ENCODE assay signal across 8 mouse cellular contexts in genomic region chr19:4928781-4929180, GRCm38 (mm10). TPM values are rescaled to one million over a fixed set of nuclear protein-coding genes. Genes with fewer than 3 reads are reported as not detected.
DNase-seq lines count a peak whose midpoint lies in the region; ATAC-seq and TF ChIP-seq lines count a peak whose summit lies in the region.

No protein-coding gene starts in this region.

- H3K4me2 ChIP-seq in kidney, embryonic 16.5 days (replicated peaks; ENCODE audit: low read depth, low read length): peak overlapping the region; percentile 70
- peak overlapping the region; percentile 61 for H3K4me2 ChIP-seq in heart, embryonic 11.5 days
- peak overlapping the region; percentile 81 for H3K4me2 ChIP-seq in liver, embryonic 11.5 days

- DNase-seq in kidney, adult 11 months: no peak
- no peak for DNase-seq in liver, embryonic 11.5 days (ENCODE audit: low spot score)
- peak; percentile 82 for DNase-seq in skeletal muscle tissue, adult 2 months (ENCODE audit: low read depth, low spot score)
- DNase-seq in embryo, embryonic 10.5 days (ENCODE audit: low spot score): no peak

- H3K9me3 ChIP-seq in kidney, embryonic 16.5 days (ENCODE audit: low read length): no peaks in the 10 kb centered on the region
- no peaks in the 10 kb centered on the region for H3K9me3 ChIP-seq in heart, embryonic 11.5 days (replicated peaks; ENCODE audit: control insufficient read depth, low read length)
- H3K9me3 ChIP-seq in liver, embryonic 11.5 days (ENCODE audit: control insufficient read depth, low read length): no peaks in the 10 kb centered on the region

- WGBS in kidney, embryonic 16.5 days: 61% methylated on average over 5 of the region's 5 CpGs
- 65% methylated on average over 5 of the region's 5 CpGs for WGBS in heart, embryonic 11.5 days (ENCODE audit: insufficient replicate concordance)
- 62% methylated on average over 5 of the region's 5 CpGs for WGBS in liver, embryonic 11.5 days

- peaks cover 7% of the 10 kb centered on the region for H3K36me3 ChIP-seq in kidney, embryonic 16.5 days (ENCODE audit: insufficient read depth, low read length)
- peaks cover 12% of the 10 kb centered on the region; the same call in 1 of the 2 replicates for H3K36me3 ChIP-seq in heart, embryonic 11.5 days (ENCODE audit: control insufficient read depth, insufficient read depth, low read length)
- H3K36me3 ChIP-seq in liver, embryonic 11.5 days (ENCODE audit: control insufficient read depth, insufficient read depth, low read length): peaks cover 13% of the 10 kb centered on the region

- peak overlapping the region; percentile 78 for H3K9ac ChIP-seq in kidney, embryonic 16.5 days (replicated peaks; ENCODE audit: low read length)
- H3K9ac ChIP-seq in heart, embryonic 11.5 days (ENCODE audit: low read depth, low read length): peak overlapping the region; percentile 84
- peak overlapping the region; percentile 57 for H3K9ac ChIP-seq in liver, embryonic 11.5 days (ENCODE audit: low read depth, low read length)

- no peak for TF ChIP-seq CTCF in bone marrow macrophage, adult 2 months (IDR thresholded peaks at IDR 0.05; ENCODE audit: low read depth, low read length)

- no peak for TF ChIP-seq POLR2A in bone marrow macrophage, adult 2 months (IDR thresholded peaks at IDR 0.05; ENCODE audit: borderline replicate concordance, low read depth, low read length)

- peak overlapping the region; percentile 74 for H3K27ac ChIP-seq in kidney, embryonic 16.5 days (ENCODE audit: low read length)
- no peak overlapping the region for H3K27ac ChIP-seq in bone marrow macrophage, adult 2 months (ENCODE audit: insufficient read depth, low read depth, low read length)
- H3K27ac ChIP-seq in heart, embryonic 11.5 days (ENCODE audit: low read depth, low read length): peak overlapping the region; percentile 60; the same call in 1 of the 2 replicates
- 0 out of 2 replicates have a peak overlapping the region, but pooled peaks have one; percentile 29 for H3K27ac ChIP-seq in liver, embryonic 11.5 days (ENCODE audit: low read depth, low read length)

- H3K4me1 ChIP-seq in kidney, embryonic 16.5 days (ENCODE audit: insufficient read depth, low read length): peaks cover 15% of the 10 kb centered on the region
- peaks cover 30% of the 10 kb centered on the region for H3K4me1 ChIP-seq in bone marrow macrophage, adult 2 months (ENCODE audit: control insufficient read depth, insufficient read depth, low read length)
- peaks cover 4% of the 10 kb centered on the region; the same call in 1 of the 2 replicates for H3K4me1 ChIP-seq in heart, embryonic 11.5 days (ENCODE audit: control insufficient read depth, insufficient read depth, low read length)
- peaks cover 12% of the 10 kb centered on the region for H3K4me1 ChIP-seq in liver, embryonic 11.5 days (replicated peaks; ENCODE audit: control insufficient read depth, insufficient read depth, low read length)

- no peaks in the 10 kb centered on the region for H3K27me3 ChIP-seq in kidney, embryonic 16.5 days (ENCODE audit: insufficient read depth, low read length)
- H3K27me3 ChIP-seq in heart, embryonic 11.5 days (ENCODE audit: control insufficient read depth, insufficient read depth, low read length): no peaks in the 10 kb centered on the region; the same call in 1 of the 2 replicates
- no peaks in the 10 kb centered on the region for H3K27me3 ChIP-seq in liver, embryonic 11.5 days (replicated peaks; ENCODE audit: control insufficient read depth, insufficient read depth, low read length)

- H3K4me3 ChIP-seq in kidney, embryonic 16.5 days (ENCODE audit: low read length): peak overlapping the region; percentile 72
- H3K4me3 ChIP-seq in bone marrow macrophage, adult 2 months (ENCODE audit: insufficient read depth, low read length): peak overlapping the region; percentile 49
- H3K4me3 ChIP-seq in heart, embryonic 11.5 days (ENCODE audit: low read depth, low read length): peak overlapping the region; percentile 76
- H3K4me3 ChIP-seq in liver, embryonic 11.5 days (ENCODE audit: low read depth, low read length): peak overlapping the region; percentile 71

- peak; percentile 13 for ATAC-seq in kidney, embryonic 16.5 days (ENCODE audit: low FRiP score, low TSS enrichment)
- no peak for ATAC-seq in heart, embryonic 11.5 days (replicated peaks; ENCODE audit: insufficient number of reproducible peaks, low FRiP score, low TSS enrichment)
- no peak for ATAC-seq in liver, embryonic 11.5 days (replicated peaks; ENCODE audit: low FRiP score)
- no peak for ATAC-seq in inflammation-experienced regulatory T-cells, adult 6 months

RNA-seq across cellular contexts. Expression of gene Dpp3, which starts 0.7 kb away (rescaled TPM):
- 113 and 124 TPM in 2 replicates for polyA plus RNA-seq in kidney, embryonic 16.5 days (2015; fragmentation: Nextera tagmentation; extraction: Ambion mirVana)
- polyA plus RNA-seq in bone marrow macrophage, adult 2 months (2012; ENCODE audit: insufficient read depth, insufficient read length, missing spikeins): 39.7 and 62.7 TPM in 2 replicates
- 87.8 and 110 TPM in 2 replicates for polyA plus RNA-seq in heart, embryonic 11.5 days (2014; fragmentation: Nextera tagmentation; extraction: Ambion mirVana)
- polyA plus RNA-seq in liver, embryonic 11.5 days (2014; fragmentation: Nextera tagmentation; extraction: Ambion mirVana): 114 and 131 TPM in 2 replicates
- 10 to 100 TPM; 45.9 to 56.8 (median 47.7) TPM for polyA plus RNA-seq in inflammation-experienced regulatory T-cells, adult 6 months (2017; shearing (Covaris generic))

RNA-seq across cellular contexts. Expression of gene Peli3, which starts 14.1 kb away (rescaled TPM):
- 2.4 and 3.8 TPM in 2 replicates for polyA plus RNA-seq in kidney, embryonic 16.5 days (2015; fragmentation: Nextera tagmentation; extraction: Ambion mirVana)
- polyA plus RNA-seq in bone marrow macrophage, adult 2 months (2012; ENCODE audit: insufficient read depth, insufficient read length, missing spikeins): 4.6 and 5.4 TPM in 2 replicates
- 0.86 and 1.1 TPM in 2 replicates for polyA plus RNA-seq in heart, embryonic 11.5 days (2014; fragmentation: Nextera tagmentation; extraction: Ambion mirVana)
- polyA plus RNA-seq in liver, embryonic 11.5 days (2014; fragmentation: Nextera tagmentation; extraction: Ambion mirVana): 0.34 and 0.39 TPM in 2 replicates
- under 1 TPM in 1 of 3 experiments, not detected in 2; 0.39 TPM for polyA plus RNA-seq in inflammation-experienced regulatory T-cells, adult 6 months (2017; shearing (Covaris generic))

RNA-seq across cellular contexts. Expression of gene Bbs1, which starts 22.4 kb away (rescaled TPM):
- 6.5 and 7.2 TPM in 2 replicates for polyA plus RNA-seq in kidney, embryonic 16.5 days (2015; fragmentation: Nextera tagmentation; extraction: Ambion mirVana)
- polyA plus RNA-seq in bone marrow macrophage, adult 2 months (2012; ENCODE audit: insufficient read depth, insufficient read length, missing spikeins): 2.0 and 3.0 TPM in 2 replicates
- 1.9 and 2.9 TPM in 2 replicates for polyA plus RNA-seq in heart, embryonic 11.5 days (2014; fragmentation: Nextera tagmentation; extraction: Ambion mirVana)
- polyA plus RNA-seq in liver, embryonic 11.5 days (2014; fragmentation: Nextera tagmentation; extraction: Ambion mirVana): 1.2 and 2.5 TPM in 2 replicates
- polyA plus RNA-seq in inflammation-experienced regulatory T-cells, adult 6 months (2017; shearing (Covaris generic)): 1 to 10 TPM in 1 of 3 experiments, under 1 TPM in 1, not detected in 1; 0.41 to 1.0 TPM

RNA-seq across cellular contexts. Expression of gene Mrpl11, which starts 33.2 kb away (rescaled TPM):
- polyA plus RNA-seq in kidney, embryonic 16.5 days (2015; fragmentation: Nextera tagmentation; extraction: Ambion mirVana): 102 and 106 TPM in 2 replicates
- polyA plus RNA-seq in bone marrow macrophage, adult 2 months (2012; ENCODE audit: insufficient read depth, insufficient read length, missing spikeins): 45.6 and 53.2 TPM in 2 replicates
- polyA plus RNA-seq in heart, embryonic 11.5 days (2014; fragmentation: Nextera tagmentation; extraction: Ambion mirVana): 117 and 129 TPM in 2 replicates
- polyA plus RNA-seq in liver, embryonic 11.5 days (2014; fragmentation: Nextera tagmentation; extraction: Ambion mirVana): 138 and 139 TPM in 2 replicates
- polyA plus RNA-seq in inflammation-experienced regulatory T-cells, adult 6 months (2017; shearing (Covaris generic)): 10 to 100 TPM; 76.1 to 89.6 (median 87.7) TPM

RNA-seq across cellular contexts. Expression of gene Zdhhc24, which starts 50.3 kb away (rescaled TPM):
- polyA plus RNA-seq in kidney, embryonic 16.5 days (2015; fragmentation: Nextera tagmentation; extraction: Ambion mirVana): 14.2 and 15.3 TPM in 2 replicates
- 12.0 and 14.2 TPM in 2 replicates for polyA plus RNA-seq in bone marrow macrophage, adult 2 months (2012; ENCODE audit: insufficient read depth, insufficient read length, missing spikeins)
- 7.1 and 8.9 TPM in 2 replicates for polyA plus RNA-seq in heart, embryonic 11.5 days (2014; fragmentation: Nextera tagmentation; extraction: Ambion mirVana)
- polyA plus RNA-seq in liver, embryonic 11.5 days (2014; fragmentation: Nextera tagmentation; extraction: Ambion mirVana): 12.2 and 13.6 TPM in 2 replicates
- 1 to 10 TPM; 5.1 to 6.7 (median 6.7) TPM for polyA plus RNA-seq in inflammation-experienced regulatory T-cells, adult 6 months (2017; shearing (Covaris generic))
